Mouse (Mus musculus): ENCODE measurements at regions not wholly inside any gene's neighbourhood (a gene's known extent, or its start where the extent isn't known, plus 50 kb on each side); places are given as distances from the start of the nearest gene placed in this dataset.

GRCm38 (mm10) chr5:26338191-26338590 lies 80.7 kb downstream of the Gm7361 start:
- H3K27ac ChIP-seq (replicated peaks), result no peak overlapping the region
- no peaks in the 10 kb centered on the region for H3K4me1 ChIP-seq
- H3K4me3 ChIP-seq, result no peak overlapping the region
- DNase-seq (ENCODE audit: low spot score), result no peak
- no peaks in the 10 kb centered on the region for H3K36me3 ChIP-seq
- H3K9me3 ChIP-seq (replicated peaks), result no peaks in the 10 kb centered on the region
- H3K27me3 ChIP-seq (ENCODE audit: low read depth, poor library complexity, severe bottlenecking), result no peaks in the 10 kb centered on the region

GRCm38 (mm10) chr5:26339266-26339665 lies 81.8 kb downstream of the Gm7361 start:
- Histone ChIP-seq H3K4me1 (no peaks in the 10 kb centered on the region), H3K4me3 (no peak overlapping the region), H3K36me3 (no peaks in the 10 kb centered on the region), H3K27ac (replicated peaks) (no peak overlapping the region), H3K27me3 (ENCODE audit: low read depth, poor library complexity, severe bottlenecking) (no peaks in the 10 kb centered on the region), H3K9me3 (replicated peaks) (no peaks in the 10 kb centered on the region)
- DNase-seq (ENCODE audit: low spot score), result no peak
- 95% methylated on average over 1 of the region's 1 CpGs for WGBS

- WGBS, result 95% methylated on average over 10 of the region's 10 CpGs
- no peaks in the 10 kb centered on the region for H3K9me3 ChIP-seq (replicated peaks)
- no peaks in the 10 kb centered on the region for H3K27me3 ChIP-seq (ENCODE audit: low read depth, poor library complexity, severe bottlenecking)
- no peak for DNase-seq (ENCODE audit: low spot score)
- no peaks in the 10 kb centered on the region for H3K4me1 ChIP-seq
- no peak overlapping the region for H3K27ac ChIP-seq (replicated peaks)
- no peaks in the 10 kb centered on the region for H3K36me3 ChIP-seq
- no peak overlapping the region for H3K4me3 ChIP-seq
Measured at GRCm38 (mm10) chr5:26355156-26355555, 97.7 kb downstream of the Gm7361 start.

- Histone ChIP-seq H3K36me3 (no peaks in the 10 kb centered on the region), H3K9me3 (replicated peaks) (no peaks in the 10 kb centered on the region), H3K27me3 (ENCODE audit: low read depth, poor library complexity, severe bottlenecking) (no peaks in the 10 kb centered on the region), H3K4me1 (no peaks in the 10 kb centered on the region), H3K27ac (replicated peaks) (no peak overlapping the region), H3K4me3 (no peak overlapping the region)
- WGBS, result 94% methylated on average over 3 of the region's 3 CpGs
- DNase-seq (ENCODE audit: low spot score), result no peak
Measured at GRCm38 (mm10) chr5:26359082-26359481, 101.6 kb downstream of the Gm7361 start.

GRCm38 (mm10) chr5:26374175-26374984 lies 116.9 kb downstream of the Gm7361 start:
- no peak for DNase-seq (ENCODE audit: low spot score)
- no peaks in the 10 kb centered on the region for H3K27me3 ChIP-seq (ENCODE audit: low read depth, poor library complexity, severe bottlenecking)
- no peak overlapping the region for H3K27ac ChIP-seq (replicated peaks)
- 0 out of 2 replicates have a peak, but pooled peaks cover 4% of the 10 kb centered on the region for H3K9me3 ChIP-seq (replicated peaks)
- WGBS, result 82% methylated on average over 10 of the region's 10 CpGs
- H3K36me3 ChIP-seq, result no peaks in the 10 kb centered on the region
- no peaks in the 10 kb centered on the region; the same call in 1 of the 2 replicates for H3K4me1 ChIP-seq
- H3K4me3 ChIP-seq, result no peak overlapping the region

GRCm38 (mm10) chr5:26407088-26407672 lies 149.7 kb downstream of the Gm7361 start:
- Histone ChIP-seq H3K4me1 (no peaks in the 10 kb centered on the region), H3K27me3 (ENCODE audit: low read depth, poor library complexity, severe bottlenecking) (no peaks in the 10 kb centered on the region), H3K27ac (replicated peaks) (no peak overlapping the region), H3K36me3 (no peaks in the 10 kb centered on the region), H3K9me3 (replicated peaks) (no peaks in the 10 kb centered on the region), H3K4me3 (no peak overlapping the region)
- 83% methylated on average over 2 of the region's 2 CpGs for WGBS
- DNase-seq (ENCODE audit: low spot score), result no peak

- H3K9me3 ChIP-seq (replicated peaks), result no peaks in the 10 kb centered on the region
- peaks cover 7% of the 10 kb centered on the region; the same call in 1 of the 2 replicates for H3K4me1 ChIP-seq
- no peak overlapping the region for H3K4me3 ChIP-seq
- H3K36me3 ChIP-seq, result no peaks in the 10 kb centered on the region
- no peak for DNase-seq (ENCODE audit: low spot score)
- 43% methylated on average over 1 of the region's 1 CpGs for WGBS
- no peaks in the 10 kb centered on the region for H3K27me3 ChIP-seq (ENCODE audit: low read depth, poor library complexity, severe bottlenecking)
- H3K27ac ChIP-seq (replicated peaks), result no peak overlapping the region
Measured at GRCm38 (mm10) chr5:26413185-26413584, 155.7 kb downstream of the Gm7361 start.

DNA sequence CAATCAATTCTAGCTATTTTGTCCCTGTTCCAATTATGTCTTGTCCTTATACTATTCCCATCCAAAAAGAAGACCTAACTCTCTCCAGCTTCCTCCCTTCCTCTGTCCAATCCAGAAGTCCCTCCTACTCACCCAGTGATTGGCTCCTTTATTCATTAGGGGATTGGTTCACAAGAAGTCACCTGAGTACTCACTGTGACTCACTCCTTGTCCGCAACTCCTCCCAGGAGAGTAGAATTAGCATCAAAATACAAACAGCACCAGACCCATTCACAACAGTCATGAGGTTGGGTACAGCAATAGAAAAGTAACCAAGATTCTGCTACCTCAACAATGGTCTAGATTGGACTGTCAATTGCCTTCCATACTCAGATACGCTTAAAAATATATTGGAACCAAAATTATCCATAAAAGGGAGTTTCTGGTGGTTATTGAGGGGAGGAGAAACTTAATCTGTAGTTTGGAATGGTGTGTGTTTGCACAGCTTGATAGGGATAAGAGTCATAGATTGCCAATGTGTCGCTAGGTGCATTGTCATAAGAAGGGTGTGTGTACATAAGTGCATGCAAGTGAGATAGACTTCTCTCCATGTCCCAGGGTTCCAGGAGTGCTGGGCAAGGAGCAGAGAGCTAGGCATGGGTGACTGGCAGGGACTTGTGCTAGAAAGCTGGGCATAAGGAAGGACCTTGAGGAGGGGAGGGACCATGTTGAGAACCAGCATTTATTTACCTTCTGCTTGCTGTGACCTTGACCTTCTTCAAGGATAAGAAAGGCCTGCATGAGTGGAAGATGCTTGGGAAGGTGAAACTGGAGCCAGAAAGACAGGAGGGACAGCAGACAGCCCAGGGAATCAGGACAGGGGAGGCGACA lies 187.1 kb downstream of the Gm7361 start:
- WGBS, result 86% methylated on average over 4 of the region's 4 CpGs

GRCm38 (mm10) chr5:26451306-26451705 lies 193.8 kb downstream of the Gm7361 start:
- Histone ChIP-seq H3K36me3 (no peaks in the 10 kb centered on the region), H3K9me3 (replicated peaks) (no peaks in the 10 kb centered on the region), H3K27ac (replicated peaks) (no peak overlapping the region), H3K4me3 (no peak overlapping the region), H3K27me3 (ENCODE audit: low read depth, poor library complexity, severe bottlenecking) (no peaks in the 10 kb centered on the region), H3K4me1 (no peaks in the 10 kb centered on the region)
- WGBS, result 67% methylated on average over 1 of the region's 1 CpGs
- DNase-seq (ENCODE audit: low spot score), result no peak

More for the DNA sequence above, 187.1 kb downstream of the Gm7361 start:
- Histone ChIP-seq H3K27me3 (ENCODE audit: low read depth, poor library complexity, severe bottlenecking) (no peaks in the 10 kb centered on the region), H3K36me3 (no peaks in the 10 kb centered on the region), H3K27ac (replicated peaks) (no peak overlapping the region), H3K4me3 (no peak overlapping the region), H3K9me3 (replicated peaks) (no peaks in the 10 kb centered on the region), H3K4me1 (no peaks in the 10 kb centered on the region)
- no peak for DNase-seq (ENCODE audit: low spot score)

DNA sequence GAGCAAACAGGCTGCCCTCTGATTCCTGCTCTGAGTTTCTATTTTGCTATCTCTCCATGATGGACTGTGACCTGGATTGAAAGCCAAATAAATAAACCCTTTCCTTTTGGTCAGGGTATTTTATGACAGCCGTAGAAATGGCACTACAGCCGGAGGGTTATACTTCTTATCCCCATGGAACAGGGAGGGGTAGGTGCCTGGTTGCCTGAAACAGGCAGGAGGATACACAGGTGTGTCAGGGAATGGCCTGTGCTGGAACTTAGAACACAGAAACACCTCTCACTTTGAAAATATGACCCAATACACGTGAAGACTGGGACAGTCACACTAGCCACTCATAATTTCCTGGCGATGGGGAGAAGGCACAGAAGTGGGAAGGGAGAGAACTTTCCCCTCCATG lies 200.1 kb downstream of the Gm7361 start:
- 79% methylated on average over 4 of the region's 4 CpGs for WGBS

DNA sequence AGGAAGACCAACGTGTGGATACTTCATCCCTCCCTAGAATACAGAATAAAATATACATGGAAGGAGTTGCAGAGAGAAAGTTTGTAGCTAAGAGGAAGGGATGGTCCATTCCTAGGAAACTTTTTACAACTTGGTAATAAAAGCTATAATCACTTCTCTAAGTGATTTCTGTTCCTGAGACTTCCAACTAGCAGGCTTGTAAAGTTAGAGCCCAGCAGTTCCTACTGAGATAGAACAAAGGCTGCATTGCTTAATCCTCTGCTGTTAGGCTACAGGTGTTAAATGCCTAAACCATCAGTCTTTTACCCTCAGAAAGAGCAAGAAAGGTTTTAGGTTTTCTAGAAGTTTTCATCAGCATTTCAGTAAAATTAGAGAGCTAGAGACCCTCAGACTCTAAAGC lies 209.2 kb downstream of the Gm7361 start:
- Histone ChIP-seq H3K36me3 (no peaks in the 10 kb centered on the region), H3K4me1 (no peaks in the 10 kb centered on the region), H3K4me3 (no peak overlapping the region), H3K27ac (replicated peaks) (no peak overlapping the region), H3K9me3 (replicated peaks) (no peaks in the 10 kb centered on the region), H3K27me3 (ENCODE audit: low read depth, poor library complexity, severe bottlenecking) (no peaks in the 10 kb centered on the region)
- DNase-seq (ENCODE audit: low spot score), result no peak
- 63% methylated on average over 1 of the region's 1 CpGs for WGBS

More for the DNA sequence above, 200.1 kb downstream of the Gm7361 start:
- Histone ChIP-seq H3K27me3 (ENCODE audit: low read depth, poor library complexity, severe bottlenecking) (no peaks in the 10 kb centered on the region), H3K4me3 (no peak overlapping the region), H3K9me3 (replicated peaks) (no peaks in the 10 kb centered on the region), H3K36me3 (no peaks in the 10 kb centered on the region), H3K27ac (replicated peaks) (no peak overlapping the region), H3K4me1 (no peaks in the 10 kb centered on the region)
- no peak for DNase-seq (ENCODE audit: low spot score)

- WGBS, result 84% methylated on average over 2 of the region's 2 CpGs
- H3K9me3 ChIP-seq (replicated peaks), result no peaks in the 10 kb centered on the region
- DNase-seq (ENCODE audit: low spot score), result no peak
Measured at GRCm38 (mm10) chr5:26485726-26486125, 228.2 kb downstream of the Gm7361 start.

DNA sequence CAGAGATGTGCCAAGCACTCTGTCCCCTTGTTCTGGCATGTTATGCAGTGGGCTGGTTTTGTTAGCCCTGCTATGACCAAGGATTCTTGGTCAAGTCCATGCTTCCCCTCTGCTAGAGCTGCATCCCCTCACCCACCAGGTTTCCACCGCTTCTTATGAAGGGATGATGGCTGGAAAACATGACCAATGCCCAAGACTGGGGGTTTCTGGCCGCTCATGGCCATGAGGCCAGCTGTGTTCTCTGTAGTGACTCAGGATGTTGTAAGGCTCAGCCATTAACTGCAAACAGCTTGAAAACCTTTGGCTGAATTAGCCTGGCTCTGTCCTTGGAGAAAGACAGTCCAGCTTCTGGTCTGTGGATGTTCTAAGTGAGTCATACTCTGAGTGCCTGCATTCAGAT lies 236.5 kb downstream of the Gm7361 start:
- Histone ChIP-seq H3K9me3 (replicated peaks) (no peaks in the 10 kb centered on the region), H3K36me3 (no peaks in the 10 kb centered on the region), H3K27me3 (ENCODE audit: low read depth, poor library complexity, severe bottlenecking) (no peaks in the 10 kb centered on the region), H3K4me3 (no peak overlapping the region), H3K4me1 (no peaks in the 10 kb centered on the region), H3K27ac (replicated peaks) (no peak overlapping the region)
- no peak for DNase-seq (ENCODE audit: low spot score)
- 81% methylated on average over 2 of the region's 2 CpGs for WGBS

More at GRCm38 (mm10) chr5:26485726-26486125, 228.2 kb downstream of the Gm7361 start:
- no peak overlapping the region for H3K27ac ChIP-seq (replicated peaks)
- H3K36me3 ChIP-seq, result no peaks in the 10 kb centered on the region
- no peaks in the 10 kb centered on the region for H3K4me1 ChIP-seq
- no peak overlapping the region for H3K4me3 ChIP-seq
- no peaks in the 10 kb centered on the region for H3K27me3 ChIP-seq (ENCODE audit: low read depth, poor library complexity, severe bottlenecking)
